Mouse (Mus musculus): ENCODE measurements around the gene Umad1.

DNA sequence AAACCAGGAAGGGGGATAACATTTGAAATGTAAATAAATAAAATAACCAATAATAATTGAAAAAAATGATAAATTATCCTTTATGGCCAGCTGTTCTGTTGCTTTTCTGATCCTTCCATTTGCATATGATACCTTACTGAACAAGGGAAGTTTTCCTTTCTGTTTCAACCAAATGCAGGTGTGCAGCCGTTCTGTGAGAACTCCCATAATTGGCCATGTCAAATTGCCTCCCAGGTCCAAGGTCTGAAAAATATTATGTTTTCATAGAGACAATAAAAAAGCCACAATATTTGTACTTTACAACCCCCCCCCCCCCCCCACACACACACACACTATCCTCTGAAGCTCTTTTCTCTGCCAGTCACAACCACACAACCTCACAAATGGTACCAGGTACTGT lies 206.3 kb downstream of the Umad1 start:
- TF ChIP-seq POLR2A (IDR thresholded peaks at IDR 0.05; ENCODE audit: insufficient read length, low read depth) (no peak), USF1 (IDR thresholded peaks at IDR 0.05; ENCODE audit: low read depth) (no peak), E2F4 (IDR thresholded peaks at IDR 0.05; ENCODE audit: insufficient read depth) (no peak), TCF12 (IDR thresholded peaks at IDR 0.05; ENCODE audit: insufficient read depth, poor library complexity, severe bottlenecking) (no peak), CEBPB (IDR thresholded peaks at IDR 0.05; ENCODE audit: insufficient read depth, poor library complexity, severe bottlenecking) (no peak), SRF (IDR thresholded peaks at IDR 0.05; ENCODE audit: control insufficient read depth, insufficient read length, low read depth) (no peak)
